Mouse (Mus musculus) liver, embryonic 11.5 days (tissue): ENCODE measurements around the gene Rbfox1. TPM values are rescaled to one million over a fixed set of nuclear protein-coding genes. Genes with fewer than 3 reads are reported as not detected.

Experiments used
- ATAC-seq: fragments of 200-750 bp; cut with Nextera tagmentation; replicated peaks from 2 replicates; pipeline ENCODE4 v1.8.0; 2017; ENCODE audit warnings: moderate number of reproducible peaks, mild to moderate bottlenecking, moderate TSS enrichment, moderate library complexity; ENCODE audit not compliant: low FRiP score
- DNase-seq: peaks from one replicate; pipeline ENCODE4 v3.0.0-alpha.2; 2017; ENCODE audit warnings: low spot score
- H3K27ac ChIP-seq: fragments of 300-500 bp; sonication (generic); 2 replicates; pipeline ENCODE4 v1.5.1; 2014; ENCODE audit warnings: mild to moderate bottlenecking, low read depth, low read length, control low read depth
- H3K27me3 ChIP-seq: fragments of 300-500 bp; sonication (generic); replicated peaks from 2 replicates; pipeline ENCODE4 v1.6.1; 2014; ENCODE audit warnings: low read length, mixed read lengths; ENCODE audit not compliant: control insufficient read depth, insufficient read depth
- H3K36me3 ChIP-seq: fragments of 300-500 bp; sonication (generic); 2 replicates; pipeline ENCODE4 v1.6.1; 2014; ENCODE audit warnings: mild to moderate bottlenecking, low read length, moderate library complexity, mixed read lengths; ENCODE audit not compliant: control insufficient read depth, insufficient read depth
- H3K4me1 ChIP-seq: fragments of 300-500 bp; sonication (generic); replicated peaks from 2 replicates; pipeline ENCODE4 v1.6.1; 2014; ENCODE audit warnings: low read length, mixed read lengths; ENCODE audit not compliant: control insufficient read depth, insufficient read depth
- H3K4me2 ChIP-seq: fragments of 300-500 bp; sonication (generic); 2 replicates; pipeline ENCODE4 v1.6.1; 2014; ENCODE audit warnings: mild to moderate bottlenecking, control low read depth, moderate library complexity
- H3K4me3 ChIP-seq: fragments of 300-500 bp; sonication (generic); 2 replicates; pipeline ENCODE4 v1.5.1; 2014; ENCODE audit warnings: low read depth, low read length, control low read depth
- H3K9ac ChIP-seq: fragments of 300-500 bp; sonication (generic); 2 replicates; pipeline ENCODE4 v1.6.1; 2014; ENCODE audit warnings: low read depth, low read length, control low read depth
- H3K9me3 ChIP-seq: fragments of 300-500 bp; sonication (generic); 2 replicates; pipeline ENCODE4 v1.6.1; 2016; ENCODE audit warnings: low read length, inconsistent platforms, mixed read lengths; ENCODE audit not compliant: control insufficient read depth
- WGBS: fragments of 180-500 bp; shearing (Covaris S2); extraction: QIAGEN DNeasy Blood & Tissue Kit; methylation state at CpG from one replicate; pipeline ENCODE4 v1.1.7; 2014; 5-methylcytosine and 5-hydroxymethylcytosine counted together
- polyA plus RNA-seq: library from polyadenylated mRNA; unstranded; fragments of >200 nt; fragmentation: Nextera tagmentation; extraction: Ambion mirVana; gene quantifications from 2 replicates; pipeline ENCODE4 v1.2.1, GENCODE M21; 2014

Gene Rbfox1
- polyA plus RNA-seq, 1 experiment from 2014 or later, result 1.4 TPM

- H3K36me3 ChIP-seq, result no peaks in the 10 kb centered on the region
- H3K9me3 ChIP-seq, result no peaks in the 10 kb centered on the region
- no peak overlapping the region for H3K27ac ChIP-seq
- WGBS, result 89% methylated on average over 6 of the region's 6 CpGs
- H3K27me3 ChIP-seq, result no peaks in the 10 kb centered on the region
- no peaks in the 10 kb centered on the region for H3K4me1 ChIP-seq
- H3K4me2 ChIP-seq, result no peak overlapping the region
- no peak overlapping the region for H3K9ac ChIP-seq
- no peak overlapping the region for H3K4me3 ChIP-seq
- ATAC-seq, result no peak
- DNase-seq, result no peak
These were observed 1548.1 kb downstream of the Rbfox1 start for GRCm38 (mm10) chr16:7433296-7433695.

- Histone ChIP-seq H3K9ac (no peak overlapping the region), H3K36me3 (no peaks in the 10 kb centered on the region), H3K4me2 (no peak overlapping the region), H3K9me3 (no peaks in the 10 kb centered on the region), H3K27ac (no peak overlapping the region), H3K4me1 (no peaks in the 10 kb centered on the region), H3K27me3 (no peaks in the 10 kb centered on the region), H3K4me3 (no peak overlapping the region)
- DNase-seq, result no peak
- WGBS, result 85% methylated on average over 1 of the region's 1 CpGs
- no peak for ATAC-seq
These were observed 1561.7 kb downstream of the Rbfox1 start for GRCm38 (mm10) chr16:7446791-7447290.

- Histone ChIP-seq H3K4me1 (no peaks in the 10 kb centered on the region), H3K9ac (no peak overlapping the region), H3K27me3 (no peaks in the 10 kb centered on the region), H3K36me3 (no peaks in the 10 kb centered on the region), H3K27ac (no peak overlapping the region), H3K4me2 (no peak overlapping the region), H3K4me3 (no peak overlapping the region), H3K9me3 (no peaks in the 10 kb centered on the region)
- WGBS, result 74% methylated on average over 8 of the region's 8 CpGs
- no peak for ATAC-seq
- no peak for DNase-seq
These were observed 1562.8 kb downstream of the Rbfox1 start for GRCm38 (mm10) chr16:7447718-7448649.

DNA sequence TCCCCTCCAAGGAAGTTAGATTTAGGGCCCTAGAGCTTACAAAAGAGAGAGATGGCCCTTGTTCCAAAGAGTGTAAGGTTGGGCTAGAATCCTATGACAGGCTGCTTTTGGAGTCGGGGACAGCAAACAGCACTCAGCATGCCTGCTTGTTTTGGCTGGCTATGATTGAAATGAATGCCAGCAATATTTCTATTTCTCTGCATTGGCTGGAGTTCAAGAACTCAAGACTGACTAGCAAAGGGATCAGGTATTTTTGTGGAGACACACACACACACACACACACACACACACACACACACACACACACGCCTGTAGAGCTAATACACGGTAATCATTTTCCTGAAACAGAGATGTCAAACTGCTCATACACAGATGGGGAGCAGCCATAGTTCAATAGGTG is 1566.0 kb downstream of the Rbfox1 start:
- DNase-seq, result no peak
- 88% methylated on average over 3 of the region's 3 CpGs for WGBS
- no peak overlapping the region for H3K9ac ChIP-seq
- no peak overlapping the region for H3K27ac ChIP-seq
- no peaks in the 10 kb centered on the region for H3K4me1 ChIP-seq
- H3K4me3 ChIP-seq, result no peak overlapping the region
- no peak for ATAC-seq
- H3K4me2 ChIP-seq, result no peak overlapping the region
- no peaks in the 10 kb centered on the region for H3K27me3 ChIP-seq
- no peaks in the 10 kb centered on the region for H3K36me3 ChIP-seq
- no peaks in the 10 kb centered on the region for H3K9me3 ChIP-seq

DNA sequence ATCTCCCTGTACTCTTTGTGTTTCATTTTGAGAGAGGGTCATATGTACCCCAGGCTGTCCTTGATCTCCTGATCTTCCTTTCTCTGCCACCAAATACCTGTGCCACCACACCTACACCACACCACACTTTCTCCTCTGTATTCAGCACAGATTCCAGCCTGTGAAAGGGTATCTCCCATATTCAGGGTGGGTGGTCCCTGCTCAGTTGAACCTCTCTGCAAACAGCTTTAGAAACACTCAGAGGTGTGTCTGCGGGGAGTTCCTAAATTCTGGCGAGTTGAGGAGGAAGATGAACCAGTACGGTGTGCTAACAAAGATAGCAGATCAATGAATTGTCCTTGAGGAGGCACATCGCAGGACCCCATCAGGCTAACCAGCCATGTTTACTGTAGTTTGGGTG is 1572.4 kb downstream of the Rbfox1 start:
- Histone ChIP-seq H3K9ac (no peak overlapping the region), H3K4me3 (no peak overlapping the region), H3K4me2 (no peak overlapping the region), H3K9me3 (no peaks in the 10 kb centered on the region), H3K4me1 (no peaks in the 10 kb centered on the region), H3K27me3 (no peaks in the 10 kb centered on the region), H3K27ac (no peak overlapping the region), H3K36me3 (no peaks in the 10 kb centered on the region)
- DNase-seq (no peak), ATAC-seq (no peak)
- 80% methylated on average over 4 of the region's 4 CpGs for WGBS
